Mouse (Mus musculus) forebrain, embryonic 16.5 days (tissue): ENCODE data around the gene Spag5. TPM values are rescaled to one million over a fixed set of nuclear protein-coding genes. Genes with fewer than 3 reads are reported as not detected.
A peak's percentile ranks its signal among the peaks of the same experiment; 100 is the strongest.

Source experiments
- ATAC-seq: fragments of 200-750 bp; cut with Nextera tagmentation; 2 replicates; pipeline ENCODE4 v1.8.0; 2017; ENCODE audit warnings: mild to moderate bottlenecking, moderate library complexity
- H3K27ac ChIP-seq: fragments of 300-500 bp; sonication (generic); 2 replicates; pipeline ENCODE4 v1.5.1; 2014; ENCODE audit warnings: low read length, control low read depth
- H3K27me3 ChIP-seq: fragments of 300-500 bp; sonication (generic); replicated peaks from 2 replicates; pipeline ENCODE4 v1.6.1; 2014; ENCODE audit warnings: low read length; ENCODE audit not compliant: control insufficient read depth, insufficient read depth
- H3K36me3 ChIP-seq: fragments of 300-500 bp; sonication (generic); 2 replicates; pipeline ENCODE4 v1.6.1; 2014; ENCODE audit not compliant: control insufficient read depth, insufficient read depth
- H3K4me1 ChIP-seq: fragments of 300-500 bp; sonication (generic); replicated peaks from 2 replicates; pipeline ENCODE4 v1.6.1; 2014; ENCODE audit warnings: low read length; ENCODE audit not compliant: control insufficient read depth, insufficient read depth
- H3K4me2 ChIP-seq: fragments of 300-500 bp; sonication (generic); 2 replicates; pipeline ENCODE4 v1.6.1; 2014; ENCODE audit warnings: mild to moderate bottlenecking, low read length, control low read depth
- H3K4me3 ChIP-seq: fragments of 300-500 bp; sonication (generic); replicated peaks from 2 replicates; pipeline ENCODE4 v1.5.1; 2014; ENCODE audit warnings: mild to moderate bottlenecking, low read length, control low read depth
- H3K9ac ChIP-seq: fragments of 300-500 bp; sonication (generic); replicated peaks from 2 replicates; pipeline ENCODE4 v1.6.1; 2014; ENCODE audit warnings: low read depth, low read length, control low read depth
- H3K9me3 ChIP-seq: fragments of 300-500 bp; sonication (generic); 2 replicates; pipeline ENCODE4 v1.6.1; 2016; ENCODE audit warnings: low read length; ENCODE audit not compliant: control insufficient read depth
- WGBS: fragments of 180-500 bp; shearing (Covaris S2); extraction: QIAGEN DNeasy Blood & Tissue Kit; methylation state at CpG from one replicate; pipeline ENCODE4 v1.1.7; 2014; 5-methylcytosine and 5-hydroxymethylcytosine counted together
- polyA plus RNA-seq: library from polyadenylated mRNA; unstranded; fragments of >200 nt; fragmentation: Nextera tagmentation; extraction: Ambion mirVana; gene quantifications from 2 replicates; pipeline ENCODE4 v1.2.1, GENCODE M21; 2015

Spag5 gene
- 21.6 and 22.1 TPM in 2 replicates for polyA plus RNA-seq

GRCm38 (mm10) chr11:78301357-78302084 is at the start of gene Spag5:
Gene Spag5, plus strand, starts transcription at chr11:78301529.
- H3K4me1 ChIP-seq: peaks cover 11% of the 10 kb centered on the region
- H3K27me3 ChIP-seq: no peaks in the 10 kb centered on the region
- peak within 1 kb of the TSS; percentile 100 for H3K4me2 ChIP-seq
- H3K9ac ChIP-seq: peak within 1 kb of the TSS; percentile 54
- H3K27ac ChIP-seq: peak within 1 kb of the TSS; percentile 33; the same call in 1 of the 2 replicates
- under 1% methylated on average over 49 of the region's 49 CpGs for WGBS
- peak within 1 kb of the TSS; percentile 76 for H3K4me3 ChIP-seq
- no peaks in the 10 kb centered on the region for H3K36me3 ChIP-seq
- ATAC-seq: peak; percentile 100
- no peaks in the 10 kb centered on the region for H3K9me3 ChIP-seq

GRCm38 (mm10) chr11:78256618-78257017 is 44.7 kb upstream of the Spag5 start:
- WGBS: 100% methylated on average over 1 of the region's 1 CpGs
- Histone ChIP-seq H3K4me2 (no peak overlapping the region), H3K9ac (no peak overlapping the region), H3K36me3 (peaks cover 10% of the 10 kb centered on the region), H3K4me3 (no peak overlapping the region), H3K27ac (no peak overlapping the region), H3K4me1 (no peaks in the 10 kb centered on the region), H3K27me3 (peaks cover 4% of the 10 kb centered on the region; the same call in 1 of the 2 replicates), H3K9me3 (no peaks in the 10 kb centered on the region)
- no peak for ATAC-seq

DNA sequence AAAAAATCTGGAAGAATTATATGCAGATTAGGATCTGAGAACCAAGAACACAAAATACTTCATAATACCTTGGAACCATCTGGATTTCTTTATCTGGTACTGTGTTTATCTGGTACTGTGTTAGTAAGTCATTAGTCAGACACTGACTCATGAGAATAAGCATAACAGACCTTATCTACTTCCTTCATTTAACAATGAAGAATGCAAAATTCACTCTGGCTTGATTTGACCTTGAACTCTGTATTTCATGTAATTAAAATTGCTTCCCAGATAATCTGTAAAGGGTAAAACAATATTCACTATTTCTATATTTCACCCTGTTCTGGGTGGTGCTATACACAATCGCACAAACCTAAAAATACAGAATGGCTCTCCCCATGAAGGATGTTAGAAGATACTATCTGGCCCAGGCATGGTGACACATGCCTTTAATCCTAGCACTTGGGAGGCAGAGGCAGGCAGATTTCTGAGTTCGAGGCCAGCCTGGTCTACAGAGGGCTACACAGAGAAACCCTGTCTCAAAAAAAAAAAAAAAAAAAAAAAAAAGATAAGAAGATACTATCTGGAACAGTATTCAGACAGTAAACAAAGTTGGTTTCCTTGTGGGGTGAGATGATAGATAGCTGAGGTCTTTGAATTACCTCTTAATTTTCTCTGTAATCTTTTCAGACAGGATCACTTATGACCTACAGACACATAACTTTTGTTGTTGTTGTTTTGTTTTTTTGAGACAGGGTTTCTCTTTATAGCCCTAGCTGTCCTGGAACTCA is 40.7 kb upstream of the Spag5 start:
- H3K4me3 ChIP-seq: peak overlapping the region; percentile 95
- H3K27ac ChIP-seq: no peak overlapping the region
- 95% methylated on average over 2 of the region's 2 CpGs for WGBS
- H3K9ac ChIP-seq: no peak overlapping the region
- H3K4me2 ChIP-seq: peak overlapping the region; percentile 87
- no peak for ATAC-seq
- H3K36me3 ChIP-seq: 0 out of 2 replicates have a peak, but pooled peaks cover 8% of the 10 kb centered on the region
- peaks cover 4% of the 10 kb centered on the region; the same call in 1 of the 2 replicates for H3K27me3 ChIP-seq
- no peaks in the 10 kb centered on the region for H3K9me3 ChIP-seq
- peaks cover 13% of the 10 kb centered on the region for H3K4me1 ChIP-seq

- H3K27ac ChIP-seq: peak within 1 kb of the TSS; percentile 75
- under 1% methylated on average over 108 of the region's 115 CpGs for WGBS
- peak within 1 kb of the TSS; percentile 81 for H3K9ac ChIP-seq
- no peaks in the 10 kb centered on the region for H3K9me3 ChIP-seq
- ATAC-seq: peak; percentile 97
- peak within 1 kb of the TSS; percentile 95 for H3K4me3 ChIP-seq
- peaks cover 13% of the 10 kb centered on the region for H3K4me1 ChIP-seq
- peak within 1 kb of the TSS; percentile 87 for H3K4me2 ChIP-seq
- peaks cover 4% of the 10 kb centered on the region; the same call in 1 of the 2 replicates for H3K27me3 ChIP-seq
- H3K36me3 ChIP-seq: peaks cover 12% of the 10 kb centered on the region
Observed at GRCm38 (mm10) chr11:78261380-78262352, 39.7 kb upstream of the Spag5 start, which contains the start of gene 2610507B11Rik. Gene 2610507B11Rik, plus strand, starts transcription at chr11:78261752.

GRCm38 (mm10) chr11:78262550-78262949 is 38.8 kb upstream of the Spag5 start:
- peaks cover 4% of the 10 kb centered on the region; the same call in 1 of the 2 replicates for H3K27me3 ChIP-seq
- WGBS: under 1% methylated on average over 8 of the region's 8 CpGs
- ATAC-seq: no peak
- H3K4me1 ChIP-seq: peaks cover 13% of the 10 kb centered on the region
- peak overlapping the region; percentile 87 for H3K4me2 ChIP-seq
- no peaks in the 10 kb centered on the region for H3K9me3 ChIP-seq
- no peak overlapping the region for H3K9ac ChIP-seq
- no peak overlapping the region for H3K27ac ChIP-seq
- H3K36me3 ChIP-seq: peaks cover 14% of the 10 kb centered on the region
- peak overlapping the region; percentile 95 for H3K4me3 ChIP-seq

DNA sequence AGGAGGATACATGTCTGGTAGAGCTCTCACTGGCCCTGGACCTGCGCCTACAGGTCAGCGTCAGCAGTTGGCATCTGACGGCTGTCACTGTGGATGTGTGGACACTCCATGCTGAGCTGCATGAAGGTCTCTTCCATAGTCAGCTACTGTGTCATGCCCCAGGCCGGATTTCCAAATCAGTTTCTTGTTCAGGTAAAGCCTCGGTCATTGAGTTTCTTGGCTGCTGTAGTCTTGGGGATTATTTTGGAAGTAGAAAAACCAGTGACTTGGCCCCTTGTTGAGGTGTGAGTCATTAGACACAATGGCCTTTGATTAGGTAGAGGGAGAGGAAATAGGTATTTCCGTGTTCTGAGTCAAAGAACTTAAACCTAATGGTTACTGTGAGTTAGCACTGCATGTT is 35.8 kb upstream of the Spag5 start:
- no peak overlapping the region for H3K4me3 ChIP-seq
- H3K9me3 ChIP-seq: no peaks in the 10 kb centered on the region
- peaks cover 13% of the 10 kb centered on the region for H3K4me1 ChIP-seq
- ATAC-seq: no peak
- WGBS: 93% methylated on average over 6 of the region's 6 CpGs
- H3K9ac ChIP-seq: no peak overlapping the region
- H3K27me3 ChIP-seq: no peaks in the 10 kb centered on the region
- H3K4me2 ChIP-seq: no peak overlapping the region
- peaks cover 33% of the 10 kb centered on the region for H3K36me3 ChIP-seq
- no peak overlapping the region for H3K27ac ChIP-seq

DNA sequence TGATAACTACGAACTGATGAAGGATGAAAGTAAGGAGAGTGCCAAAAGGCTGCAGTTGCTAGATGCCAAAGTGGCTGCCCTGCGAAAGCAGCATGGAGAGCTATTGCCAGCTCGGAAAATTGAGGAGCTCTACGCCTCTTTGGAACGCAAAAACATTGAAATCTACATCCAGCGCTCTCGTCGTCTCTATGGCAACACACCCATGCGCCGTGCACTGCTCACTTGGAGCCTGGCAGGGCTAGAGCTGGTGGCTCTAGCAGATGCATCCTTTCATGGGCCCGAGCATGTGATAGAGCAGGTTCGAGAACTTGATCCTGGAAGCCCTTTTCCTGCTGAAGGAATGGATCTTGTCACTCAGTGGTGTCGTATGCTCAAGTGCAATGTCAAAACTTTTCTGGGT is 29.3 kb upstream of the Spag5 start:
- H3K27ac ChIP-seq: no peak overlapping the region
- WGBS: 79% methylated on average over 13 of the region's 13 CpGs
- no peak for ATAC-seq
- H3K36me3 ChIP-seq: peaks cover 56% of the 10 kb centered on the region
- H3K27me3 ChIP-seq: no peaks in the 10 kb centered on the region
- H3K4me1 ChIP-seq: no peaks in the 10 kb centered on the region
- H3K9me3 ChIP-seq: no peaks in the 10 kb centered on the region
- no peak overlapping the region for H3K9ac ChIP-seq
- no peak overlapping the region for H3K4me2 ChIP-seq
- H3K4me3 ChIP-seq: no peak overlapping the region

GRCm38 (mm10) chr11:78275596-78275995 is 25.7 kb upstream of the Spag5 start:
- WGBS: 100% methylated on average over 1 of the region's 1 CpGs
- H3K9ac ChIP-seq: no peak overlapping the region
- H3K4me2 ChIP-seq: no peak overlapping the region
- no peaks in the 10 kb centered on the region for H3K4me1 ChIP-seq
- H3K4me3 ChIP-seq: no peak overlapping the region
- H3K27me3 ChIP-seq: no peaks in the 10 kb centered on the region
- H3K27ac ChIP-seq: no peak overlapping the region
- peaks cover 61% of the 10 kb centered on the region for H3K36me3 ChIP-seq
- no peaks in the 10 kb centered on the region for H3K9me3 ChIP-seq
- no peak for ATAC-seq
